Mouse (Mus musculus) stomach, embryonic 16.5 days (tissue): Measurements from ENCODE around the gene Spdye4c. TPM values are rescaled to one million over a fixed set of nuclear protein-coding genes. Genes with fewer than 3 reads are reported as not detected.

ENCODE experiments used
- ATAC-seq: fragments of 200-750 bp; cut with Nextera tagmentation; 2 replicates; pipeline ENCODE4 v1.8.0; 2017; ENCODE audit warnings: moderate number of reproducible peaks, moderate TSS enrichment; ENCODE audit not compliant: insufficient read depth, low FRiP score
- H3K27ac ChIP-seq: fragments of 300-500 bp; sonication (generic); 2 replicates; pipeline ENCODE4 v1.5.1; 2014; ENCODE audit warnings: low read length
- H3K27me3 ChIP-seq: fragments of 300-500 bp; sonication (generic); 2 replicates; pipeline ENCODE4 v1.6.1; 2014; ENCODE audit warnings: low read length, control low read depth, mixed read lengths; ENCODE audit not compliant: control insufficient read depth, insufficient read depth
- H3K36me3 ChIP-seq: fragments of 300-500 bp; sonication (generic); 2 replicates; pipeline ENCODE4 v1.6.1; 2014; ENCODE audit warnings: low read length; ENCODE audit not compliant: control insufficient read depth, insufficient read depth
- H3K4me1 ChIP-seq: fragments of 300-500 bp; sonication (generic); 2 replicates; pipeline ENCODE4 v1.6.1; 2014; ENCODE audit warnings: low read length, control low read depth, mixed read lengths; ENCODE audit not compliant: control insufficient read depth, insufficient read depth
- H3K4me2 ChIP-seq: fragments of 300-500 bp; sonication (generic); 2 replicates; pipeline ENCODE4 v1.6.1; 2014; ENCODE audit warnings: low read depth, low read length, mixed read lengths
- H3K4me3 ChIP-seq: fragments of 300-500 bp; sonication (generic); replicated peaks from 2 replicates; pipeline ENCODE4 v1.5.1; 2014; ENCODE audit warnings: mild to moderate bottlenecking, low read length
- H3K9ac ChIP-seq: fragments of 300-500 bp; sonication (generic); 2 replicates; pipeline ENCODE4 v1.6.1; 2014; ENCODE audit warnings: low read length
- H3K9me3 ChIP-seq: fragments of 300-500 bp; sonication (generic); replicated peaks from 2 replicates; pipeline ENCODE4 v1.6.1; 2016; ENCODE audit warnings: low read length, control low read depth; ENCODE audit not compliant: control insufficient read depth
- WGBS: fragments of 180-500 bp; shearing (Covaris S2); extraction: QIAGEN DNeasy Blood & Tissue Kit; methylation state at CpG from one replicate; pipeline ENCODE4 v1.1.7; 2014; 5-methylcytosine and 5-hydroxymethylcytosine counted together
- polyA plus RNA-seq: library from polyadenylated mRNA; unstranded; fragments of >200 nt; fragmentation: Nextera tagmentation; extraction: Ambion mirVana; gene quantifications from 2 replicates; pipeline ENCODE4 v1.2.1, GENCODE M21; 2015

Gene Spdye4c
- polyA plus RNA-seq, 1 experiment from 2014 or later: not detected

DNA sequence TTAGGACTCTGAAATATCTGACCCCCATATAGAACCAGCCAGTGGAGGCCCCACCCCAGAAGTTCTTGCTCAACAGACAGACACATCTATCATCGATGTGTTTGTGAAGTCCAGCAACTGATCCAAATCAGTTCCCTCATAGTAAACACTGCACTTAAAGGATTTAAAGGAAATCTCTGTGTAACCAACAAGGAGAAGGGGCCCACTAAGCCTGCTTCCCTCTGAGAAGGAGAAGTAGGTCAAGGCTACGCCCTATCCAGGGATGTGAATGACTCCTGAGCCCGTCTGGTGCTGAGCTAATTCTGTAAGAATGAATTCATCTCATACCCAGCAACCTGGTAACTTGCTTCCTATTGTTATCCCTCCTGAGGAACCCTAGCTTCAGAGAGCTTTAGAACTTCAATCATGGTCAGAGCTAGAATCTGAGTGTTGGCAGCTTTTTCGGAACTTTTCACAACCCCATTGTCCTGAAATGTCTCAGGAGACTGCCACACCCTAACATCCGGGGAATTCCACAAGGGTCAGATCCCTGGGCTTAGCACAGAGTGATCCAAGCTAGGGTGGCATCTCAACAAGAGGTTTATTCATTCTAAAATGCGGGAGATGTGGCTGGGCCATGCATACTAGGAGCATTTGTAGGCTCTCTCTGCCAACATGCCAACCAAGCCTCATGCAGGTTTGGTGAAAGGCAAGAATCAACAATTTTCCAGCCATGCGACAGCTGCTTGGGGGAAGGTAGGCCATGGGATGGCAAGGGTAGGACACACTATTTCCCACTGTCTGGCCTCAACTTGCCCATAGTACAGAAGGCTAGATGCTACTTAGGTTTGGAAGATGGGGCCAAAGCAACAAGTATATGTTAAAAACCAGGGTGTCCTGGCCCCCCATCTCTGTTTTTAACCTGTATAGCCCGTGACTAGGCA is 38.0 kb upstream of the Spdye4c start:
- WGBS: 72% methylated on average over 8 of the region's 8 CpGs
- peak overlapping the region; percentile 16; the same call in 1 of the 2 replicates for H3K27ac ChIP-seq
- no peaks in the 10 kb centered on the region for H3K36me3 ChIP-seq
- H3K9ac ChIP-seq: no peak overlapping the region
- H3K9me3 ChIP-seq: no peaks in the 10 kb centered on the region
- no peak overlapping the region for H3K4me3 ChIP-seq
- ATAC-seq: no peak
- H3K27me3 ChIP-seq: no peaks in the 10 kb centered on the region
- H3K4me2 ChIP-seq: no peak overlapping the region
- peaks cover 15% of the 10 kb centered on the region for H3K4me1 ChIP-seq

DNA sequence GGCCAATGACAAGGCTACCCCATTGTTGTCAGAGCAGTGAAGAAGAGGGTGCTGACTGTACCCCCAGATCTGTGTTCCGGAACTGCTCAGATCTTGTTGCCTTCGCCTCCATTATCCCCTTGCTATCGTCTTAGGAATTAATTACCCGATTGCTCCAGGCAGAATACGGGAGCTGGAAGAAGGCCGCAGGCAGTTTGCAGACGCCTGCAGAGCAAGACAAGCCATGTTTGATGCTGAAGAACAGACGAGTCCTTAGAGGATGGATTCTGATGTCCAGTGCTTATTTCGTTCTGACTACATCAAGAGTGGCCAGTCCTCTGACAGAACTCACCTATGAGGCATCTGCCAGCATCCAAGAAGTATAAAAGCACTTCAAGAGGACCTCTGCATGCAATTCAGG is 35.9 kb upstream of the Spdye4c start:
- Histone ChIP-seq H3K9ac (no peak overlapping the region), H3K4me1 (peaks cover 4% of the 10 kb centered on the region), H3K27me3 (no peaks in the 10 kb centered on the region), H3K4me3 (no peak overlapping the region), H3K9me3 (no peaks in the 10 kb centered on the region), H3K4me2 (no peak overlapping the region), H3K27ac (no peak overlapping the region), H3K36me3 (no peaks in the 10 kb centered on the region)
- ATAC-seq: no peak
- WGBS: 91% methylated on average over 9 of the region's 9 CpGs

DNA sequence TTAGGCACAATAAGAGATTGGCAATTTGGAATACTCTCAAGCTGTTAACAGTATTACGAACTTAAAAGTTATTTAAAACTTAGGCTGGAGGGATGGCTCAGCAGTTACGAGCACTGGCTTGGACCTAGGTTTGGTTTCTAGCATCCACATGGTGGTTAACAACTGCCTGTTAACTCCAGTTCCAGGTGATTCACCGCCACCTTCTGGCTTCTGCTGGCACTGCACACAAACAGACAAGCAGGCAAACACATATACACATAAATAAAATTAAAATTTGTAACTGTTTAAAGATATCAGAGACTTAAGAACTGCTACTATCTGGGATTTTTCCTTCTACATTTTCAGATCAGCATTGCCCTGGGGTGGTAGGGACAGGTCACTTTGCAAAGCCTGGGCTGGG is 26.8 kb upstream of the Spdye4c start:
- H3K27me3 ChIP-seq: no peaks in the 10 kb centered on the region
- no peak for ATAC-seq
- no peaks in the 10 kb centered on the region for H3K9me3 ChIP-seq
- H3K4me1 ChIP-seq: peaks cover 12% of the 10 kb centered on the region
- H3K4me3 ChIP-seq: no peak overlapping the region
- 82% methylated on average over 3 of the region's 3 CpGs for WGBS
- no peaks in the 10 kb centered on the region for H3K36me3 ChIP-seq
- H3K9ac ChIP-seq: no peak overlapping the region
- no peak overlapping the region for H3K27ac ChIP-seq
- H3K4me2 ChIP-seq: no peak overlapping the region

DNA sequence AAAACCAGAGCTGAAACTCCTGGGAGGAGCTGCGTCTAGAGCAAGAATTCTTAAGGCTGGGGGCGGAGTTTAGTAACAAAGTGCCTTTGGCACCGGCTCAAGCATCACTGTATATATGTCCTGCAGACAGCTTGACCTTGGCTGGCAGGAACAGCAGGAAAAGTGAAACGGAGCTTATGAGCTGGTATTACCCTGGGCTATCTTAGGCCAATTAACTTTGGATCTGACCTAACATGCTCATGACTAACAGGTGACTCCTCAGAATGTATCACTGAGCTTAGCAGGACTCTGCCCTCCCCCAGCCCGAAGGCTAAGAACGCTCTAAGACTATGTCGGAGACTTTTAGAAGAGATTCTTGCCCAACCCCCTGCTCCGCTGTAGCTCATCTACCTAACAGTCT is 25.1 kb upstream of the Spdye4c start:
- Histone ChIP-seq H3K4me3 (no peak overlapping the region), H3K36me3 (no peaks in the 10 kb centered on the region), H3K9me3 (no peaks in the 10 kb centered on the region), H3K27ac (no peak overlapping the region), H3K27me3 (no peaks in the 10 kb centered on the region), H3K4me2 (no peak overlapping the region), H3K4me1 (peaks cover 12% of the 10 kb centered on the region), H3K9ac (no peak overlapping the region)
- ATAC-seq: peak; percentile 77; the same call in 1 of the 2 replicates
- 35% methylated on average over 8 of the region's 8 CpGs for WGBS

DNA sequence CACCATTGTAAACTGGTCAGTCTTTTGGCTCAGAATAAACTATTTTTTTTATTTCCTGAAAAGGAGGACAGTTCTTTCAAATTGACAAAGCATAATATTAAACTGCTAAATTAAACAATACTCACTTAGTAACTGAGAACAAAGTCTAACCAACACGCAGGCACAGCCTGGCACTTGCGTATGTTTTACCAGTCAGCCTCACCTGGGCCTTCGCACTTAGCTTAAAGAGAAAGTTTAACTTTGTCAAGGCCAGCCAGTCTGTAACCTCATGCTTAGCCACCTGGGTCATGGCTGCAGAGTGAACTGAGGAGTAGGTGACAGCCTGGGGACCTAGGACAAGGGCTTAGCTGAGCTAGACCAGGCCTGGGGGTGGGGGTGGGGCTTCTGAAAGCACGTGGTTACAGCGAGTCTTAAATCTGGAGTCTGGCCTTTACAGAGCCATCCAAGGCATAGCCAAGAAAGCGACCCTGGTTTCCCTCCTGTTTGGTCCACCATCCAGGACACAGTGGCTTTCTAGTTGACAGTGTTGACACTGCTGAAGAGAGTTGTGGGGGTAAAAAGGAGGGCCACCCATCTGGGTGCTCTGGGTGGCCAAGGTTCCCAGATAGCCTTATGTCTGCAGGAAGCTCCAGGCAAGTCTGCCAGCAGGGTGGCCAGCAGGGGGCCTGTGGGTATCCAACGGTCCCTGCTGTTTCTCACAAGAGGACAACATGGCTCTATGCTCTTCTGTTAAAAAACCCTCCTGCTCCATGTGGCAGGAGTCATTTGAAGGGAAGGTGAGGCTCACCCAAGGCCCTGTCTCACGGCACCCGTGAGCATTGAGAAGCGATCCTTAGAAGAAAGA is 24.5 kb upstream of the Spdye4c start:
- 65% methylated on average over 10 of the region's 10 CpGs for WGBS
- ATAC-seq: no peak; the same call in 1 of the 2 replicates
- H3K4me1 ChIP-seq: peaks cover 12% of the 10 kb centered on the region
- H3K27ac ChIP-seq: no peak overlapping the region
- H3K36me3 ChIP-seq: no peaks in the 10 kb centered on the region
- H3K9me3 ChIP-seq: no peaks in the 10 kb centered on the region
- H3K4me2 ChIP-seq: no peak overlapping the region
- no peaks in the 10 kb centered on the region for H3K27me3 ChIP-seq
- no peak overlapping the region for H3K4me3 ChIP-seq
- no peak overlapping the region for H3K9ac ChIP-seq

DNA sequence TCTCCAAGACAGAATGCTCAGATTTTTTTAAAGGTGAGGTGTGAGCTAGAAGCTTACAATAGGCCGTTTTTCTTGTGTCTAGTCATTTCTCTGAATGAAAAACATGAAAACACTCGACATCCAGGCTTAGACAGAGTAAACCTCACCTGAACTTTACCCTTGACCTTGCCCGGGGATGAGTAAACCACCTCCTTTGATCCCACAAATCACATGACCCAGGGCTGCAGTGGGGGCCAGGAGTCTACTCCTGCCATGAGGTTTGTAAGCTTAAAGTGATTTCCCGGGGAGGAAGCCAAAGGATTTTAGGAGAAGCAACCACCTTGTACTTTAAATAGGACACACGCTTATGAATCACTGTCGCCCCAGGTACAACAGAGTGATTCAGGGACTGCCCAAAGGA is 23.0 kb upstream of the Spdye4c start:
- H3K4me2 ChIP-seq: no peak overlapping the region
- H3K27me3 ChIP-seq: no peaks in the 10 kb centered on the region
- 51% methylated on average over 6 of the region's 6 CpGs for WGBS
- H3K9ac ChIP-seq: no peak overlapping the region
- no peak for ATAC-seq
- H3K27ac ChIP-seq: no peak overlapping the region
- peaks cover 12% of the 10 kb centered on the region for H3K4me1 ChIP-seq
- no peaks in the 10 kb centered on the region for H3K36me3 ChIP-seq
- H3K4me3 ChIP-seq: no peak overlapping the region
- H3K9me3 ChIP-seq: no peaks in the 10 kb centered on the region

DNA sequence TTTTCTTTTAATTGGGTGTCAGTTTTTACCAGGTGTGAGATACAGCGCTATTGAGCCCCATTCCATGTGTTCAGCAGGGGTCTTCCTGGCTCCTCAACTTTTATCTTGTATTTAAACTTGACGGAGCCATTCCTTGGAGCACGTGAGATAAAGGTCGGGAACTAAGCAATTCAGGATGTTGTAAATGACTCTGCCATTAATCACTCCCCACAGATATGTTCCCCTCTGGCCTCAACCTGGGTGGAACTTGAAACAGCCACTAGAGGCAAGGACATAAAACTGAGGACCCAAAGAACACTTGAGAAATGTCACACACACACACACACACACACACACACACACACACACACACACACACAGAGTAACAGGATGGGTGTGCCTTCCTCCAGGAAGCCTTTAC is 22.5 kb upstream of the Spdye4c start:
- no peak for ATAC-seq
- Histone ChIP-seq H3K4me1 (peaks cover 12% of the 10 kb centered on the region), H3K9ac (no peak overlapping the region), H3K27me3 (no peaks in the 10 kb centered on the region), H3K36me3 (no peaks in the 10 kb centered on the region), H3K4me3 (no peak overlapping the region), H3K9me3 (no peaks in the 10 kb centered on the region), H3K27ac (no peak overlapping the region), H3K4me2 (no peak overlapping the region)
- 35% methylated on average over 4 of the region's 4 CpGs for WGBS

DNA sequence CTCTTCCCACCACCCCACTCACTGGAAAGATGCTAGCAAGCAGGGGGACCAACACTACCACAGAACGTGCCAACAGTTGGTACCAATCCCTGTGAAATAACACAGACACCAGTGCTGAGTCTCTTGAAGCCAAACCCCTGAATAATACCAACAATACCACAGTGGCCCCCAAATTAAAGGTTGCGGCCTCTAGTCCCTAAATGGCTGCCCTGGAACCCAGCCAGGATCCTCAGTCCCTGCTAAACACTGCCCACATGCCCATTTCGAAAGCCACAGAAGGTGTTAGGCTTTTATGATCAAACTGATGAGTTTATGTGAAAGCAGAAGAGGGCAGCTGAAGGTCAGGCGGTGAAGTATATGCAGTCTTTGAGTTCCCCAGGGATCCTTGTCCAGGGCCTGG is 20.0 kb upstream of the Spdye4c start:
- Histone ChIP-seq H3K27ac (no peak overlapping the region), H3K27me3 (no peaks in the 10 kb centered on the region), H3K4me2 (no peak overlapping the region), H3K4me1 (peaks cover 6% of the 10 kb centered on the region), H3K9me3 (no peaks in the 10 kb centered on the region), H3K4me3 (no peak overlapping the region), H3K36me3 (no peaks in the 10 kb centered on the region), H3K9ac (no peak overlapping the region)
- 75% methylated on average over 4 of the region's 4 CpGs for WGBS
- no peak for ATAC-seq
